Mouse (Mus musculus) G1E-ER4 (cell line): ENCODE data around the gene Ttc28. TPM values are rescaled to one million over a fixed set of nuclear protein-coding genes. Genes with fewer than 3 reads are reported as not detected.

ENCODE experiments used
- GATA1 ChIP-seq: IDR thresholded peaks from one replicate; pipeline ENCODE4 v1.8.0; 2012; ENCODE audit warnings: low read length, inconsistent platforms
- polyA plus RNA-seq: library from polyadenylated mRNA; stranded (reverse); fragments of >175 nt; gene quantifications from 2 replicates; pipeline ENCODE4 v1.2.3, GENCODE M21; 2012

Ttc28 gene
- polyA plus RNA-seq, 1 experiment = 0.62 TPM

- TF ChIP-seq GATA1 = no peak
Observed at GRCm38 (mm10) chr5:111008431-111008830, 128.8 kb downstream of the Ttc28 start.

- TF ChIP-seq GATA1 = no peak
Observed at GRCm38 (mm10) chr5:111011271-111011670, 131.7 kb downstream of the Ttc28 start.

- TF ChIP-seq GATA1 = no peak
Observed at GRCm38 (mm10) chr5:111012064-111012463, 132.5 kb downstream of the Ttc28 start.

- TF ChIP-seq GATA1 = no peak
Observed at GRCm38 (mm10) chr5:111012587-111012986, 133.0 kb downstream of the Ttc28 start.

GRCm38 (mm10) chr5:111014960-111015359 is 135.4 kb downstream of the Ttc28 start:
- TF ChIP-seq GATA1 = no peak

GRCm38 (mm10) chr5:111017319-111017718 is 137.7 kb downstream of the Ttc28 start:
- TF ChIP-seq GATA1 = no peak

GRCm38 (mm10) chr5:111022339-111022738 is 142.7 kb downstream of the Ttc28 start:
- TF ChIP-seq GATA1 = no peak

- no peak for TF ChIP-seq GATA1
Observed at GRCm38 (mm10) chr5:111022940-111023339, 143.3 kb downstream of the Ttc28 start.

GRCm38 (mm10) chr5:111024621-111025020 is 145.0 kb downstream of the Ttc28 start:
- TF ChIP-seq GATA1 = no peak

- TF ChIP-seq GATA1 = no peak
Observed at GRCm38 (mm10) chr5:111025476-111025875, 145.9 kb downstream of the Ttc28 start.

- no peak for TF ChIP-seq GATA1
Observed at GRCm38 (mm10) chr5:111026209-111026608, 146.6 kb downstream of the Ttc28 start.

GRCm38 (mm10) chr5:111028340-111028739 is 148.7 kb downstream of the Ttc28 start:
- TF ChIP-seq GATA1 = no peak

- TF ChIP-seq GATA1 = no peak
Observed at GRCm38 (mm10) chr5:111028952-111029351, 149.3 kb downstream of the Ttc28 start.

- TF ChIP-seq GATA1 = no peak
Observed at GRCm38 (mm10) chr5:111032687-111033295, 153.2 kb downstream of the Ttc28 start.

- TF ChIP-seq GATA1 = no peak
Observed at GRCm38 (mm10) chr5:111033489-111033888, 153.9 kb downstream of the Ttc28 start.

- TF ChIP-seq GATA1 = no peak
Observed at GRCm38 (mm10) chr5:111037123-111037748, 157.6 kb downstream of the Ttc28 start.

- TF ChIP-seq GATA1 = no peak
Observed at GRCm38 (mm10) chr5:111039771-111040170, 160.2 kb downstream of the Ttc28 start.
